Mouse (Mus musculus) embryonic stem cell, embryonic (primary cell): ENCODE results near the gene Amz2.

Source experiments
- CTCF ChIA-PET, 4 experiments: fragments of 300-600 bp in 2 of 4; fragments of 350-600 bp in 2 of 4; sonication (Branson Sonifier 250); formaldehyde crosslinking; loops; one replicate each; lab custom pipeline; 2022; ENCODE audit warnings: inconsistent platforms in 2 of 4; lab: Charles Lee
- POLR2A ChIA-PET, 4 experiments: fragments of 300-600 bp in 2 of 4; fragments of 350-600 bp in 2 of 4; sonication (Branson Sonifier 250); formaldehyde crosslinking; loops; one replicate each; lab custom pipeline; 2022; ENCODE audit warnings: antibody characterized with exemption in 4 of 4, inconsistent platforms in 1 of 4; lab: Charles Lee

Gene Amz2

DNA sequence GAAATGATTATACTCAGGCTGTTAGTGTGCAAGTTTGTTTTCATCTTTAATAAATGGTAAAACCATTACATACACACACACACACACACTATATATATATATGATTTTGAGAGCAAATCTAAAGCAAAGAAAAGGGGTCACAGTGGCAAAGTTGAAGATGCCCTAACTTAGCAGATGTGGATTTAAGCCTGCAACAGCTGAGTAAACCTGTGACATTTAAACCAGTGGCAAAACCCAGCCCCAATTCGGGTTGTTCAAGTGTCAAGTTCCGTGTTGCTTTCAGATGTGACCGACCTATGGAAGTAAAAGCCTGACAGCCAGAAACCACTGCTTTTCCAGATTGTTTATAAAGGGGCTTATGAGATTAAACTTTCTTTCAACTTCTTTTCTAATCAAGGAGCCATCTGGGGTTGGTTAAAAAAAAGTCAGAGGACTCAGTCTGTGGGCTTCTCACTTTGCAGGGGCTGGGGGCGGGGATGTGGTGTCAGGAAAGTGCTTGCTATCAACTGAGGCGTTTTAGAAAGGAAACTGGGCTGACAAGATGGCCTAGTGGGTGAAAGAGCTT is 16.5 kb downstream of the Amz2 start:
- ChIA-PET POLR2A (interaction anchor here in 1 of 4 experiments (0.7 to 1.2 kb wide), 3 partner anchors 12 to 198 kb away, joined by 3 to 7 read pairs (median 3); no protein-coding TSS in a partner anchor), CTCF (interaction anchor here in 3 of 4 experiments (0.5 to 2.7 kb wide), 10 partner anchors 111 to 1407 kb away, joined by 3 to 12 read pairs (median 4); partner anchors contain the start of gene Rgs9 (in 1 of the 3))

DNA sequence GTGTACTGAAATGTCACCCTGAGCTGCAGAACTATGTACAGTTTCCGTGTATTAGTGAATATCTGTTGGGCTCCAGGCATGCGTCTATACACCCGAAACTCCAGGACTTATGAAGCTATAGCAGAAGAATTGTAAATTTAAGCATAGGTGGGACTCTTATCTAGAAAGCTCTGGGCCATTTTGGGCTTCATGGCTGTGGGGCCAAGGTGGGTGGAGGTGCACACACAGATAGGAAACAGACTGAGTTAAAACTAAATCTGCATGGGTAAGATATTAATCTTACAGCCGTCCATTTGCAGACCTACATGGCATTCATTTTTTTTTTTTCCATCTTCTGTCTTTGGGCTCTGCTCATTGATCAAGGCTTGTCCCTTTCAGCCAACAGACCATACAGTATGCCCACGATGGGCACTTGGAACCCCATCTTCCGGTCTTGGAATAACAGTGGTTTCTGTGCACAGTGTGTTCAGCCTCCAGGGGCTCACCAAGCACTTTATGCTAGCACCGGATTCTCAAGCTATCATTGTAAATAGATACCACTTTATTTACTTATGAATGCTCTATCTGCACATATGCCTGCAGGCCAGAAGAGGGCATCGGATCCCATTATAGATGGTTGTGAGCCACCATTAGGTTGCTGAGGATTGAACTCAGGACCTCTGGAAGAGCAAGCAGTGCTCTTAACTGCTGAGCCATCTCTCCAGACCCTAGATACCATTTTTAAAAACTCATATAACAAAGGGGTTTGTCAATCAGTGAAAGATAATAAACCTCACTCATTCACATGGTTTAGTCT is 17.9 kb downstream of the Amz2 start:
- POLR2A ChIA-PET: no interaction called here
- CTCF ChIA-PET: interaction anchor here (0.6 to 2.7 kb wide), 15 partner anchors 12 to 418 kb away, joined by 3 to 19 read pairs (median 4); partner anchors contain the start of gene Wipi1 (in 1 of the 4)

DNA sequence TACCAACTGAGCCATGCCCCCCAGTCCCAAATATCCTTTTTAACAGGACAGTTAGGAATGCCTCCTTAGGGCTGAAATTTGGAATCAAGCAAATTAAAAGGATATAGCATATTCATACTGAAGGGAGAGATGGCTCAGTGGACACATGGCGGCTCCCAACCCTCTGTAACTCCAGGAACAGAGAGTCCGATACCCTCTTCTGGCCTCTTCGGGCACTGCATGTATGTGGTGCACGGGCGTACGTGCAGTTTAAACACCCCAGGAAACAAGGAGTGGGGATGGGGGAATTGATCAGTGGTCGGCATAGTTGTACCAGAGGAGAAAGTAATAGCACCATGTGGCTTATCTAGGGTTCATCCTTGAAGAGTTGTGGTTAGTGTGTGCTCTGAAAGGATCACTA is 18.9 kb downstream of the Amz2 start:
- ChIA-PET CTCF (interaction anchor here (0.9 to 2.7 kb wide), 15 partner anchors 113 to 416 kb away, joined by 3 to 39 read pairs (median 8); partner anchors contain the start of gene Wipi1 (in 1 of the 4)), POLR2A (interaction anchor here in 1 of 4 experiments (0.7 kb wide), 1 partner anchor 90 kb away, joined by 3 read pairs; no protein-coding TSS in a partner anchor)

DNA sequence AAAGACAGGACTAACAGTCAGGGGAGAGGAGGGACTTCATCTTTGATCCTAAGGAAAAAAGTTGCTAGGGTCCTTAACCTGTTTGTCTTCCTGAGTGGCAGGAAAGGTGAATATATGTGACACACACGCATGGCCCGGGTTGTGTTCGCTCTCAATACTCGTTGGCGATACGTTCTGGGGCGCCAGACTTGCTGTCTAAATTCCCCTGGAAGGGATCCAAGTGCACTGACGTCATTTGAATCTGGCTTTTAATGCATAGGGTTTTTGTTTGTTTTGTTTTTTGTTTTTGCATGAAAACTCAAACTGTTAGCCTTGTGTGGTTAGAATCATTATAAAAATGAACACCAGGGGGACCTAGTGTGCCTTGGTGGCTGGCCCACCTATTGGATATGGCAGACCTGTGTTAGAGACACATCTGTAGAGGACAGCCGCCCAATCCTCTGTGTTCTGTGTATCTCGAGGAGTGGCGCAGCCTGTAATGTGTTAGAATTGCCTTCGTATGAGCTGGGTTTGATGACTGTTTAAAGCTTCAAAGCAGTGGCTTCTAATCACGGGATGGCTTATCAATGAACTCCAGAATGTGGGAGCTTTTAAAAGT is 19.8 kb downstream of the Amz2 start:
- ChIA-PET CTCF (interaction anchor here (0.5 to 2.7 kb wide), 24 partner anchors 28 to 421 kb away, joined by 3 to 39 read pairs (median 6); partner anchors contain the start of genes Arsg (in 1 of the 4), Slc16a6 (in 1 of the 4) and Wipi1 (in 1 of the 4)), POLR2A (interaction anchor here in 1 of 4 experiments (0.7 to 0.8 kb wide), 2 partner anchors 15 to 89 kb away, joined by 3 to 6 read pairs; no protein-coding TSS in a partner anchor)

DNA sequence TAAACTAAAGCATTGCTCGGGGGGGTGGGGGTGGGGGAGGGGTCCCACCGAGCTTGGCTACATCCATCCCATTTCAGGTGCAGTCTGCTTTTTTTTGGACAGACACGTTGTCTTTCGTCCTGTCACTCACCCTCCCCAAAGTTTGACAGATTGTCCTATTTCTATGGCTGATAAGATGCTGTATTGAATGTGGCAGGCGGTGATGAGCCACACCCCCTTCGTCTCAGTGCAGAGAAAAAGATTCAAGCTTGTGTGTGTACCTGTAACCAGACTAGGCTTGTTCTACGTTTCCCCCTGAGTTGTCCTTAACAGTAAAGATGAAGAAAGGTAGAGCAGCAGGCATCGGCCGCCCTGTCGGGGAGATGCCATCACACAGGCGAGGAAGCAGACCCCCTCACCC is 25.4 kb downstream of the Amz2 start:
- ChIA-PET POLR2A (interaction anchor here in 2 of 4 experiments (0.6 to 0.7 kb wide), 2 partner anchors 19 to 108 kb away, joined by 3 to 8 read pairs; no protein-coding TSS in a partner anchor), CTCF (interaction anchor here in 1 of 4 experiments (0.7 kb wide), 1 partner anchor 115 kb away, joined by 10 read pairs; no protein-coding TSS in a partner anchor)

DNA sequence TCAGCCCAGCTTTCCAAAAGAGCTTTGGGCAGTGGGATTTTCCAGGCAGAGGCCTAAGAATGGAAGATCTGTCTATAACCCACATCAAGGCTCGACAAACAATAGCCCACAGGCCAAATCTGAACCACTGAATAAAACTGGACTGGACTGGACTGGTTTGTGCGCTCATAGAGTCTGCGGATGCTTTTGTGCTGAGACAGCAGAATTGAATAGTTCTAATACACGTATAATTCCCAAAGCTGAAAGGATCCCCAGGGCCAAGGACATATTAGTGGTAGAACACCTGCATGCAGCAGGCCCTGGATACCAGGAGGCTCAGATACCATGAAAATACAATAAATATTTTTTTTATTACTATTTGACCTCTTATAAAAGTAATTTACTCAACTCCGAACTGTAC is 30.5 kb downstream of the Amz2 start:
- POLR2A ChIA-PET: interaction anchor here in 1 of 4 experiments (1.1 to 1.3 kb wide), 3 partner anchors 19 to 222 kb away, joined by 3 read pairs; no protein-coding TSS in a partner anchor
- CTCF ChIA-PET: interaction anchor here in 1 of 4 experiments (0.6 kb wide), 1 partner anchor 88 kb away, joined by 7 read pairs; no protein-coding TSS in a partner anchor

DNA sequence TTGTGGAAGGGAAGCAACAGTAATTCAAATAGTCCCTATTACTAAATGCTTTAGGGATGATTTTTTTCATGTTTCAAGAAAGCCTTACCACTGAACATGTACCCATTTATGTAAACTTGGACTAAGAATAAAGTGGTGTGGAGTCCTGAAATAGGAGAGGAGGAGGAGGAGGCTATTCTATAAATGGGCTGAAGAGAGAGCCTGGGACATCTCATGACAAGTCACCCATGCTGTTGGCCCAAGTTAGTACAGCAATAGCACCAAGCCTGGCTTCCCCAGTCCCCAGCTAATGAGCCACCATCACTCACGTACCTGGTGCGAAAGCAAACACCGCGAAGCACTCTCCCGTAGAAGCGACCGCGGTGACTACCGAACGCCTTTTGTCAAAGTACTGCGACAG is 32.4 kb downstream of the Amz2 start:
- CTCF ChIA-PET: no interaction called here
- POLR2A ChIA-PET: interaction anchor here in 2 of 4 experiments (0.7 to 1.5 kb wide), 3 partner anchors 19 to 177 kb away, joined by 3 read pairs; no protein-coding TSS in a partner anchor

DNA sequence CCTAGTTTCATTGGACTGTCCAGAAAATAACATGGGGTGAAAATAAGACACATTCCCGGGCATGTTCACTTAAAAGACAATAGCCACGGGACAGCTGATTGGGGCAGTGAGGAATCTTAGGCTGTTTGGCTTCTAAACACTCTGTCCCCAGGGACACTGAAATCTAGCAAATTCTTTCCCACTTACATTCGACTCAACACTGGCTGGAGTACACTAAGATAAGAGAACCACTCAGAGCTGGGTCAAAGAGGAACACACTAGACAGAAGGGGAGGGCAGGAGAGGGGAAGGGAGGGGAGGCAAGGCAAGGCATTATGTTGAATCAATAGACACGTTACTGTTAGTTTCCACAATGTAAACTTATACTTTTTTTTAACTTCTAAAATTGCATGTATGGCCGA is 34.8 kb downstream of the Amz2 start:
- ChIA-PET CTCF (interaction anchor here in 2 of 4 experiments (0.6 kb wide), 2 partner anchors 35 to 125 kb away, joined by 3 read pairs; partner anchors contain the start of gene Amz2 (in 1 of the 2)), POLR2A (interaction anchor here in 1 of 4 experiments (1.2 to 1.6 kb wide), 2 partner anchors 11 to 15 kb away, joined by 4 to 6 read pairs; no protein-coding TSS in a partner anchor)

DNA sequence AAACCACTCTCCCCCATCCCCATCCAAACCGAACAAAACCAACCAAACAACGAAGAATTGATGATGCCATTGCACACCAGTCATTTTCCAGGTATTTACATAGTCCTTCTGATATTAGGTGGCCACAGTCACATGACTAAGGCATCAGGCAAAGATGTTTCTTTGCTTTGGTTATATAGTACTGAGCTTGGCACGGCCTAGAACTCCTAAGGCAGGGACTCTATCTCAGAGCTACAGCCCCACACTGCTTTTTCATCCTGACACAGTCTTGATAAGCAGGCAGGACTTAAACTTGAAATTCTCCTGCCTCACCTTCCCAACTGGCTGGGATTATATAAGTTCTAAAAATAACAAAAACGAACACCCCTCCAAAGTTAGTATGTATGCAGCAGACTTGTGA is 39.3 kb downstream of the Amz2 start:
- CTCF ChIA-PET: no interaction called here
- POLR2A ChIA-PET: no interaction called here

DNA sequence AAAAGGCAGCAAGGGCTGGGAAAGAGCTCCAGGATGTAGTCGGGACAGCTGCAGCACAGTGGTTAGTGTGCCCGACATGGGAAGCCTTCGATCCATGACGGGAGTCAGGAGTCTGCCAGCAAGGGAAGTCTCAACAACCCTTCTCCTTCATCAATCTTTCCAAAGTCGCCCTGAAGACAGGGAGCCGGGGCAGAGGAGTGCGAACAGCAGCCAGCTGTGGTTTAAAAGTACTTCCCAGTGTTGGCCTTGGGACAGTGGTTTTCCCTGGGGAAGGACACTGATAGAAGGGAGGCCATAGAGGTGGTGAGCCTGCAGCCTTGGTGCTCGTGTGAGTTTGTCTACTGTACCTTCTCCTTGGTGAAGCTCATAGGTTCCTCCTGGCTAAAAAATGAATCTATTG is 41.2 kb downstream of the Amz2 start:
- POLR2A ChIA-PET: interaction anchor here in 2 of 4 experiments (0.5 to 1.0 kb wide), 3 partner anchors 112 to 145 kb away, joined by 3 read pairs; partner anchors contain the start of gene Wipi1 (in 1 of the 2)
- CTCF ChIA-PET: interaction anchor here in 1 of 4 experiments (0.8 to 1.2 kb wide), 2 partner anchors 123 to 169 kb away, joined by 3 read pairs; partner anchors contain the start of gene Rgs9

DNA sequence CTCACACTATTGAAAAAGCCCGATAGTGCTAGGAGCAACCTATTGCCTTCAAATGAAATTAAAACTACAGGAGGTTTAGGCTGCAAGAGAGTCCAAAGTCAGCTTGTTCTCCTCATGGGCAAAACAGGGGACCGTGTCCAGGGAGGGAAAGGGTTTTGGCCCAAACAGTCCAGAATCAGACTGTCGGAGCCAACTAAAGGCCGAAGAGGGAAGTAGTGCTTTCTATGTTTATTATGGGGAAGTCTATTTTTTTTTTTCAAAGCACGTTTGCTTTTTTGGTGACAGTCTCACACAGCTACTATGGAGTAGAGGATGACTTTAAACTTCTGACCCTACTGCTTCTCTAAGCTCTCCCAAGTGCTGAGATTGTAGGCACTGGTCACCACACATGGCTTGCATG is 42.4 kb downstream of the Amz2 start:
- POLR2A ChIA-PET: interaction anchor here in 1 of 4 experiments (0.6 kb wide), 1 partner anchor 94 kb away, joined by 3 read pairs; no protein-coding TSS in a partner anchor
- CTCF ChIA-PET: no interaction called here

DNA sequence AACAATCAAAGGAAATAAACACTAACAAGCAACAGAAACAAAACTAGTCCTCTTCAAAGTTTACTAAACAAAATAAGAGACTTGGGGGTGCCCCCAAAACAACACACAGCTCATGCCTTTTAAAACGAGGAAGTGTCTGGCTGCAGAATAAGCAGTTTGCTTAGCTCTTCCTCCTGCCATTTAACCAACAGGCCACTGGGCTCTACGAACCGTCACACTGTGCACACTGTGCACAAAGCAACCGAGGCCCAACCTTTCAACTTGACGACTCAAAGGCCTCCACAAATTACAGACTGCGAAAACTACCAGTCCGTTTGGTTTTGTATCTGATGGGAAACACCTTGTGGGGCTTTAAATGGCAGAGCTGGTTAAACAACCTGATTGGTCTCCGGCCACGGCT is 44.4 kb downstream of the Amz2 start:
- CTCF ChIA-PET: interaction anchor here in 1 of 4 experiments (1.5 kb wide), 1 partner anchor 115 kb away, joined by 3 read pairs; no protein-coding TSS in a partner anchor
- POLR2A ChIA-PET: interaction anchor here in 3 of 4 experiments (0.5 to 3.5 kb wide), 12 partner anchors 10 to 560 kb away, joined by 3 to 27 read pairs (median 4); partner anchors contain the start of genes Wipi1 (in 2 of the 3) and Amz2 (in 1 of the 3)

DNA sequence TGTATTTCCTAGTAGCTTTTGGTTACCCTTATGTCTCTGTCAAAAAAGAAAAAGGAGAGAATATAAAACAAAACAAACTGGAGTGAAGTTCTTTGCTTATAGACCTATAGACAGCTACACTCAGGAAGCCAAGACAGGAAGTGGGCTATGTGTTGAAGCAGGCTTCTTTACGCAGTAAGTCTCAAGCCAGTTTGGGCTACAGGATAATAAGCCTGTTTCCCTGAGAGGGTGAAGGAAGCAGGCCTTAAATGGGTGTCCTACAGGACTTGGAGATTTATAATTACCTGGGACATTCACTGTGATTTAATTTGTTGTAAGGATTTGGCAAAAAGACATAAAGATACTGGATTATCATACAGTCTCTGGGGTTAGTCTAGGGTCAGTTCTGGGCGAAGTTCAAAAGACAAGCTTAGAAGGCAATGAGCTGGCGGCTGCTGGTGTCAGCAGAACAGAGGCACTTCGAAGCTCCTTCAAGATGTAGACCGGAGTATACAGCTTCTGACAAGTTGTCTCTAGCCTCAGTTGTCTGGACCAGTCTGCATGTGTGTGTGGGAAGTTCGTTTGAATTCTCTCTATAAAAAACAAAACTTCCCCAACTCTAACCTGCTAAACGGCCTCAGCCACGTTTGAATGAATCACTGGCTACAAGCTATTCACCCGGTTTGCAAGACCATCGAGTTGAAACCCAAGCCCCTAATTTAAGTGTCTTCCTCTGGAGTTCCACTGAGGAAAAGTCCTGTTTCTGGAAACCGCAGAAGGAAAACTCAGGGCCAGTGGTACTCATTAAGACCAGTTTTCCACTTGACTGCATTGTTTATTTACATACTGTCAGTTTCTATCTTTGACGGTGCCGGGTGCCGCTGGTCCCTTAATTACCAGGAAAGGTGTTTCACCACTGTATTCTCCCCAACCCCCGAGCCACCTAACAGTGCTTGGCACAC is 45.4 kb downstream of the Amz2 start:
- ChIA-PET POLR2A (interaction anchor here in 3 of 4 experiments (0.8 to 3.5 kb wide), 11 partner anchors 8 to 561 kb away, joined by 3 to 27 read pairs (median 4); partner anchors contain the start of gene Wipi1 (in 2 of the 3)), CTCF (interaction anchor here in 2 of 4 experiments (1.2 to 1.5 kb wide), 2 partner anchors 114 kb away, joined by 3 read pairs; no protein-coding TSS in a partner anchor)

DNA sequence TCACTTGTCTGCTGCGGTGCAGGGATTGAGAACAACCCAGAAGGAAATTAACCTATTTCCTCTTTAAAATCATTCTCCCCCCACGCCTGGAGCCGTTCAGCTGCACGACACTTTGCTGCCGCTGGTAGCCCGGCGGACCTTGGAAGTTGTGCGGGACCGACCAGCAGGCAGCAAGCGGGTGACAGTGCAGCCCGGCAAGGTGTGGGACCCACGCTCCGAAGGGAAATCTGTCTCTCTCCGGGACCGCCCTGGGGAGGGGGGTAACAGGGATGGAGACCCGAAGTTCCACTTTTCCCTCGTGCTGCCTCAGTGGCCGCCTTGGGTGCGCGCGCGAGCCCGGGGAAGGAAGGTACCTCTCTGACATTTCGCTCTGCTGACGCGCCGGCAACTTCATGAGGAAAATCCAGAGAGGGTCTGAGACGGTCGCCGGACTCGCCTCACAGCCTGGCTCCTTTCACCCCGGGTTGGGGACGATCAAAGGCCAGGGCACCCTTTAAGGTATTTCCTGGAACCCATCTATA is 46.5 kb downstream of the Amz2 start:
- CTCF ChIA-PET: no interaction called here

DNA sequence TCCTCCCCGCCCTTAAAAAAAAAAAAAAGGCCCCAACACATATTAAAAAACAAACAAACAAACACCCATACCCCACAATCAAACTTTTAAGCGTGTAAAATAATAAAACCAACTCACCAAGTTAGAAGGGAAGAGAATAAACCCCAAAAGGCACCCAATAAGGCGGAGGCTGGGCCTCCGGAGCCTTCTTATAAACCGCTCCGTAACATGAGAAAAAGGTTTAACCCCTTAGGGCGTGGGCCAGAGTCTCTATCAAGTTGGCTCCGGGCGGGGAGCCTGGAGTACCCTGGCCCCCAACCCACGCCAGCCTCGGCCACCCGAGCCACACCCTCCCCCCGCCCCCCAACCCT is 47.0 kb downstream of the Amz2 start:
- ChIA-PET CTCF (interaction anchor here in 1 of 4 experiments (0.6 kb wide), 1 partner anchor 27 kb away, joined by 3 read pairs; no protein-coding TSS in a partner anchor), POLR2A (interaction anchor here in 3 of 4 experiments (0.6 to 3.5 kb wide), 8 partner anchors 10 to 1942 kb away, joined by 3 to 27 read pairs (median 4); partner anchors contain the start of gene Wipi1 (in 2 of the 3))

More for the DNA sequence above, 46.5 kb downstream of the Amz2 start:
- POLR2A ChIA-PET: interaction anchor here in 2 of 4 experiments (0.9 to 3.5 kb wide), 5 partner anchors 9 to 139 kb away, joined by 4 to 27 read pairs (median 5); partner anchors contain the start of gene Wipi1 (in 2 of the 2)
